Mouse (Mus musculus): Measurements from ENCODE around the gene 1700025G04Rik. TPM values are rescaled to one million over a fixed set of nuclear protein-coding genes. Genes with fewer than 3 reads are reported as not detected.

Gene 1700025G04Rik
- total and polyA plus RNA-seq, 2 experiments from 2014 or later: 25.5 to 43.2 TPM

GRCm38 (mm10) chr1:152085561-152085960, 4.4 kb downstream of the 1700025G04Rik start:
- WGBS: 52% methylated on average over 5 of the region's 5 CpGs
- Histone ChIP-seq H3K9ac (no peak overlapping the region), H3K4me1 (ENCODE audit: insufficient read depth) (peaks cover 20% of the 10 kb centered on the region), H3K4me3 (ENCODE audit: low read depth, low read length) (no peak overlapping the region), H3K27me3 (ENCODE audit: insufficient read depth, low read length) (no peaks in the 10 kb centered on the region), H3K27ac (ENCODE audit: low read depth, low read length) (no peak overlapping the region), H3K4me2 (ENCODE audit: low read depth) (no peak overlapping the region), H3K36me3 (ENCODE audit: insufficient read depth) (no peaks in the 10 kb centered on the region), H3K9me3 (ENCODE audit: low read length) (no peaks in the 10 kb centered on the region)
- ATAC-seq (no peak), DNase-seq (no peak)
- TF ChIP-seq CTCF (IDR thresholded peaks at IDR 0.05; ENCODE audit: low read depth): no peak

DNA sequence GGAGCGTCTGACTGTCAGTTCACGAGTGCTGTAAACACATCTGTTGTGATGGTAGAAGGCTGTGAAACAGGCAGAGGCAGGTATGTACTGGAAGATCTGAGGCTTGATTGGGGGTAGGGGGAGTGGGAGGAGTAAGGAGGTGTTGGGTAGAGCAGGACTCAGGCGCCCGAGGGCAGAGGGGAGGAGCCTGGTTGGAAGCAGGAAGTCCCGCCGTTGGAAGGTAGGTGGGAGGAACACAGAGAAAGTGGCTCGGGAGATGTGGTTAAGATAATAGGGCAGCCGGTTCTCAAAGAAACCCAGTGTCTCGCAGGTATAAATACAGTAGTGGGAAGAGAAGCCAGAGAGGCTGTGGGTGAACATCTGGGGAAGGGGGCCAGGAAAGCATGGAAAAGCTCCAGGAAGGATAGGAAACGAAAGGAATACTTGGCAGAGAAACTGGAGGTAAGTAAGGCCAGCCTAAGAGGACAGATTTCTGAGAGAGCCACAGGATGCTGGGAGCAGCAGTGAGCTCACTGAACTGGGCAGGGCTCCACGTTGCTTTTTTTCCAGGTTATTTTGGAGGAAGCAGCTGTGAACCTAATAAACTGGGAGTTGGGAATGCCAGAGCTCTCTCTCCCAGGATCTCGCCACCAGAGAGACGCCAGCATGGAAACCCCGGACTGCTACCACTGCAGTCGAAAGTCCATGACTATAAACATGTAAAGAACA, 5.1 kb downstream of the 1700025G04Rik start:
- 31% methylated on average over 15 of the region's 15 CpGs for WGBS
- no peaks in the 10 kb centered on the region for H3K9me3 ChIP-seq (ENCODE audit: low read length)
- H3K4me3 ChIP-seq (ENCODE audit: low read depth, low read length): no peak overlapping the region
- no peak for TF ChIP-seq CTCF (IDR thresholded peaks at IDR 0.05; ENCODE audit: low read depth)
- H3K4me2 ChIP-seq (ENCODE audit: low read depth): 0 out of 2 replicates have a peak overlapping the region, but pooled peaks have one; percentile 10
- H3K9ac ChIP-seq: no peak overlapping the region
- no peak for DNase-seq
- no peak for ATAC-seq
- no peaks in the 10 kb centered on the region for H3K36me3 ChIP-seq (ENCODE audit: insufficient read depth)
- no peaks in the 10 kb centered on the region for H3K27me3 ChIP-seq (ENCODE audit: insufficient read depth, low read length)
- no peak overlapping the region for H3K27ac ChIP-seq (ENCODE audit: low read depth, low read length)
- H3K4me1 ChIP-seq (ENCODE audit: insufficient read depth): peaks cover 20% of the 10 kb centered on the region

GRCm38 (mm10) chr1:152081954-152082711, 7.8 kb downstream of the 1700025G04Rik start:
- Histone ChIP-seq H3K27ac (ENCODE audit: low read depth, low read length) (no peak overlapping the region), H3K4me1 (ENCODE audit: insufficient read depth) (0 out of 2 replicates have a peak, but pooled peaks cover 8% of the 10 kb centered on the region), H3K4me2 (ENCODE audit: low read depth) (no peak overlapping the region), H3K4me3 (ENCODE audit: low read depth, low read length) (no peak overlapping the region), H3K9me3 (ENCODE audit: low read length) (no peaks in the 10 kb centered on the region), H3K36me3 (ENCODE audit: insufficient read depth) (no peaks in the 10 kb centered on the region), H3K27me3 (ENCODE audit: insufficient read depth, low read length) (no peaks in the 10 kb centered on the region), H3K9ac (no peak overlapping the region)
- TF ChIP-seq CTCF (IDR thresholded peaks at IDR 0.05; ENCODE audit: low read depth): no peak
- no peak for ATAC-seq
- WGBS: 75% methylated on average over 8 of the region's 8 CpGs
- DNase-seq: no peak

- Histone ChIP-seq H3K27ac (ENCODE audit: low read depth, low read length) (no peak overlapping the region), H3K4me1 (ENCODE audit: insufficient read depth) (0 out of 2 replicates have a peak, but pooled peaks cover 3% of the 10 kb centered on the region), H3K9me3 (ENCODE audit: low read length) (no peaks in the 10 kb centered on the region), H3K4me2 (ENCODE audit: low read depth) (no peak overlapping the region), H3K27me3 (ENCODE audit: insufficient read depth, low read length) (no peaks in the 10 kb centered on the region), H3K4me3 (ENCODE audit: low read depth, low read length) (no peak overlapping the region), H3K36me3 (ENCODE audit: insufficient read depth) (no peaks in the 10 kb centered on the region), H3K9ac (no peak overlapping the region)
- DNase-seq (no peak), ATAC-seq (no peak)
- TF ChIP-seq CTCF (IDR thresholded peaks at IDR 0.05; ENCODE audit: low read depth): no peak
- 93% methylated on average over 7 of the region's 7 CpGs for WGBS
These were observed 8.8 kb downstream of the 1700025G04Rik start for GRCm38 (mm10) chr1:152081121-152081520.

DNA sequence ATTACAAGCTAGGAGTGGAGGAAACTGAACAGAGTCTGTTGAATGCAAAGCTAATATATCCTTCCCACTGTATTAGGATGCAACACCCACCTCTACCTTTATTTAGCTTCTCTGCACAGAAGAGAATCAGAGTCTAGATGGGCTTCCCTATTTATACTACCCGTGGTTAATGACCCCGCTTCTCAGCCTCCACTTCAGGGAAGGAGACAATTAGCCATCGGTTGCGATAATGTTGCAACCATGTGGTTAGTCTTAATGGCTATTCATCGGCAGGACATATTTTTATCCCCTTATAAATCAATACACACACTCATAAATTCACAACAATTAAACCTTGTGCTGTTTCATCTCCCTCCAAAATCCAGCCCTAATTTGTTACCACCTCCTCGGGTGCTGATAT, 9.7 kb downstream of the 1700025G04Rik start:
- no peak for ATAC-seq
- H3K36me3 ChIP-seq (ENCODE audit: insufficient read depth): no peaks in the 10 kb centered on the region
- no peaks in the 10 kb centered on the region for H3K27me3 ChIP-seq (ENCODE audit: insufficient read depth, low read length)
- H3K9ac ChIP-seq: no peak overlapping the region
- no peak for DNase-seq
- no peak overlapping the region for H3K4me2 ChIP-seq (ENCODE audit: low read depth)
- no peak for TF ChIP-seq CTCF (IDR thresholded peaks at IDR 0.05; ENCODE audit: low read depth)
- no peak overlapping the region for H3K27ac ChIP-seq (ENCODE audit: low read depth, low read length)
- WGBS: 74% methylated on average over 6 of the region's 6 CpGs
- 0 out of 2 replicates have a peak, but pooled peaks cover 3% of the 10 kb centered on the region for H3K4me1 ChIP-seq (ENCODE audit: insufficient read depth)
- H3K4me3 ChIP-seq (ENCODE audit: low read depth, low read length): no peak overlapping the region
- no peaks in the 10 kb centered on the region for H3K9me3 ChIP-seq (ENCODE audit: low read length)

DNA sequence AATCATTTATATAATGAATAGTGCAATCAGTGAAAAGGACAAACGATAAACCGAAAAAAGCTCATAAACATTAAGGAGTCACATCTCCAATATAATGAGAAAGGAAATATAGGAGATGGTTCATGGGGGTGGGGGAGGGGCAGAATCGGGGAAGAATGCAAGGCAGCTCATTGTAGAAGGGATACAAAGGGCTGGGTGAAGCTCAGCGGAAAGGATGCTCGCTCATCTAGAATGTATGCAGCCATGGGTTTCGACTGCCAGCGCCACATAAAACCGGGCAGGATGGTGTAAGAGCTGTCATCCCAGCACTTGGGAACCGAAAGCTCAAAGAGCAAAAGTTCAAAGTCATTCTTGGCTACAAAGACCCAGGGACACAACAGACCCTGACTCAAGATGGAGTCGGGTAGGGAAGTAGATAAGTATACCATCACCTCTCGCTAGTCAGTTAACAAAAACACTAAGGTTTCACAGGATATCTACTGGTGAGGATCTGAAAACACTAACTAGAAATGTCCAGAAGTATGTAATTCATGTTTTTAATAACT, 12.7 kb downstream of the 1700025G04Rik start:
- no peaks in the 10 kb centered on the region for H3K9me3 ChIP-seq (ENCODE audit: low read length)
- H3K36me3 ChIP-seq (ENCODE audit: insufficient read depth): no peaks in the 10 kb centered on the region
- no peaks in the 10 kb centered on the region for H3K27me3 ChIP-seq (ENCODE audit: insufficient read depth, low read length)
- no peak overlapping the region for H3K27ac ChIP-seq (ENCODE audit: low read depth, low read length)
- ATAC-seq (no peak), DNase-seq (no peak)
- WGBS: 48% methylated on average over 11 of the region's 11 CpGs
- no peak for TF ChIP-seq CTCF (IDR thresholded peaks at IDR 0.05; ENCODE audit: low read depth)
- no peak overlapping the region for H3K9ac ChIP-seq
- no peak overlapping the region for H3K4me2 ChIP-seq (ENCODE audit: low read depth)
- H3K4me1 ChIP-seq (ENCODE audit: insufficient read depth): no peaks in the 10 kb centered on the region
- no peak overlapping the region for H3K4me3 ChIP-seq (ENCODE audit: low read depth, low read length)
